Mouse (Mus musculus) adrenal gland, postnatal 25 days (tissue): ENCODE measurements around the gene Tuba4a. TPM values are rescaled to one million over a fixed set of nuclear protein-coding genes. Genes with fewer than 3 reads are reported as not detected.
"Not testable (repeated sequence)": the region's sequence is repeated elsewhere in the genome, so short reads cannot be mapped to it uniquely, and the experiment has no call there.

Source experiments
- DNase-seq: peaks from one replicate; pipeline ENCODE4 v3.0.0; 2021; ENCODE audit warnings: mixed read lengths
- total RNA-seq: library from RNA; stranded (reverse); gene quantifications from 2 replicates; pipeline ENCODE4 v1.2.3, GENCODE M21; 2021

The Tuba4a gene
- total RNA-seq, 1 experiment from 2014 or later = 16.3 TPM

GRCm38 (mm10) chr1:75236117-75237050, 16.7 kb upstream of the Tuba4a start, which contains the start of gene Dnajb2:
Gene Dnajb2, plus strand, starts transcription at chr1:75236406.
- DNase-seq = peak; percentile 91

GRCm38 (mm10) chr1:75234606-75235005, 14.9 kb upstream of the Tuba4a start:
- peak; percentile 64 for DNase-seq

- DNase-seq = not testable (repeated sequence)
Observed at GRCm38 (mm10) chr1:75232489-75232888, 12.8 kb upstream of the Tuba4a start.

DNA sequence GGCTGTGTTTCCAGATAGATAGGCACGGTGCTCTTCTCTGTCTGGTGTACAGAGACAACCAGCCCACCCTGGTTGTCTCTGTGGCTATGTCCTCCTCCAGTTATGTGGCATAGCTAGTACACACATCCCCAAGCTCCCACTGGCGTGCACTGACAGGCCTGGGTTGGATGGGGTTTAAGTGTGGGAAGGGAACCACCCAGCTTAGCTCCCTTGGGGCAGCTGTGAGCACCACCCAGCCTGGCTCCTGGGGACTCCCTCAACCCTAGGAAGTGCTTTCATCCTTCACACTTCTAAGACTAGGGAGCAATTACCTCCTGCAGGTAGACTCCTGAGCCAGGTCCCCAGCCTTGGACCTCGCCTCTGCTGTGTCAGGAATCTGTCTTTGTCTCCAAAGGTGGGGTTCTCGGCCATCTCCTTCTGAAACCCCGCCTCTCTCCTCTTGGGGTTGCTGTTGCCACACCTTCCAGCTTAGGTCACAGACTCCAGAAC, 12.0 kb upstream of the Tuba4a start, which contains the start of gene A630095N17Rik:
A630095N17Rik (minus strand) TSS at position 439 of the 489 bp plus-strand sequence.
- DNase-seq = no peak

DNA sequence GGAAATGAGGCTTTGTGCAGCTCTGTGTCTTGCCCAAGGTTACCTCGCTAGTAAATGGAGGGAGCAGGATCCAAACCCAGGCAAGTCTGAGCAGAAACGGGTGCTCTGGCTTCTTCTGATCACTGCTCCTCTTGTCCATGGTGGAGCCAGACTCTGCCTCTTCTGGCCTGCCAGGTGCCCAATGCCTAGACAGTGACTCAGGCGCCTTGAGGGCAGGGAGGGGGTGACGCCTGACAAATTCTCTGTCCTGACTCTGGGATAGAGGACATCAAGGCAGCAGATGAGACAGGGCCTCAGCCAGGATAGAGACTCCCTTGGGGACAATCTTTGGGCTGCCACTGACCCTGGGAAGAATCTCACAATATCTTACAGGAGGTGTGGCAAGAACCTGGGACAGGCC, 11.6 kb upstream of the Tuba4a start:
- no peak for DNase-seq

DNA sequence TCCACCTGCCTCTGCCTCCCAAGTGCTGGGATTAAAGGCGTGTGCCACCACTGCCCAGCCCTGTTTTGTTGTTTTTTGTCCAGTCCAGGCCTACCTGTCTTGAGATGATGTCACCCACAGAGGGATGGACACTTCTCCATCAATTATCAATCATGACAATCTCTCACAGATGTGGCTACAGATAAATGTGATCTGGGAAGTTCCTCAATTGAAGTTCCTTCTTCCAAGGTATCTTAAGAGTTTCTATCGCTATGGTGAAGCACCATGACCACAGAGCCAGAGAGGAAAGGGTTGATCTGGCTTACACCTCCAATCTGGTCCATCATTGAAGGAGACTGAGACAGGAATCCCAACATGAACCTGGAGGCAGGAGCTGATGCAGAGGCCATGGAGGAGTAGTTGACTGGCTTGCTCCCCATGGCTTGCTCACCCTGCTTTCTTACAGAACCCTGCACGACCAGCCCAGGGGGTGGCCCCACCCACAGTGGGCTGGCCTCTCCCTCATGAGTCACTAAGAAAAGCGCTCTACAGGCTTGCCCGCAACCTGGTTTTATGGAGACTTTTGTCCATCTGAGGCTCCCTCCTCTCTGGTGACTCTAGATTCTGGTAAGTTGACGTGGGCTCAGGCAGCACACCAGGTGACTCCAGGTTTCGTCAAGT, 10.8 kb upstream of the Tuba4a start:
- no peak for DNase-seq

GRCm38 (mm10) chr1:75229158-75229557, 9.5 kb upstream of the Tuba4a start:
- DNase-seq = no peak

GRCm38 (mm10) chr1:75227653-75228052, 8.0 kb upstream of the Tuba4a start:
- DNase-seq = no peak

GRCm38 (mm10) chr1:75226138-75226537, 6.5 kb upstream of the Tuba4a start:
- no peak for DNase-seq

DNA sequence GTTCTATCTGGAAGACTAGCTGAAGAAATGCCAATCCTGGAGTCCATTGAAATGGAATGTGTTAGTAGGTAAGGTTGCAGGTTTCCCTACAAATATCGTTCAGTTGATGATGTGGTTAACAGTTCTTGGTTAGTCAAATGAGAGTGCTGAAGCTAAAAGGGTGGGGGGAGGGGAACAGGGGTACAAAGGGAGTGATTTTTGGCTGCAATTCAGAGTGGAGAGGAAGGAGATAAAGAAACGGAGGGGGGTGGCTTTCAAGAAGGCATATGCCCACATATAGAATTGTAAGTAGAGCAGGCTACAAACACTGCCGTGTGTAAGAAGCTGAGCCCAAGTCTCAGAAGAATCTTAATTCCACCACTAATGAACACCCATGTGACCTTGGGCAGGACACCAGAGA, 5.8 kb upstream of the Tuba4a start:
- DNase-seq = no peak

- no peak for DNase-seq
Observed at GRCm38 (mm10) chr1:75223532-75223931, 3.9 kb upstream of the Tuba4a start.

GRCm38 (mm10) chr1:75222926-75223325, 3.3 kb upstream of the Tuba4a start:
- no peak for DNase-seq

- DNase-seq = no peak
Observed at GRCm38 (mm10) chr1:75221538-75221937, 1.9 kb upstream of the Tuba4a start.

DNA sequence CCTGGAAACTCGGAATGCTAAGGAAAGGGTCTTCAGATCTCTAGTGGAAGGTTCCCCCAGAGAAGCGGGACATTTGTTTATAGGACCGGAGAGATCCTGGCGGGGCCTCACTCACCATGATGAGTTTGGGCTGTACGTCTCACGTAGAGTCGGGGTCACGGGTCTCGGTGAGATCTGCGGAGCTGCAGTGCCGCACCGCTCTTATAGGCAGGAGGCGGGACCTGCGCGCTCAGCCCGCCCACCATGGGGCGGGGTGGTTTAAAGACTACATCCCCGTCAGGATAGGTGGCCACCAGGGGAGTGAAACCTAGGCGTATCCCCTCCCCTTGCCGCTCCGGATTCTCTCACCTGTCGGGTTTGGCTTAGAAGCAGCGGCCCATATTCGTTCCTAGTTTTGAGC, 587 bp downstream of the Tuba4a start:
- DNase-seq = peak; percentile 86

DNA sequence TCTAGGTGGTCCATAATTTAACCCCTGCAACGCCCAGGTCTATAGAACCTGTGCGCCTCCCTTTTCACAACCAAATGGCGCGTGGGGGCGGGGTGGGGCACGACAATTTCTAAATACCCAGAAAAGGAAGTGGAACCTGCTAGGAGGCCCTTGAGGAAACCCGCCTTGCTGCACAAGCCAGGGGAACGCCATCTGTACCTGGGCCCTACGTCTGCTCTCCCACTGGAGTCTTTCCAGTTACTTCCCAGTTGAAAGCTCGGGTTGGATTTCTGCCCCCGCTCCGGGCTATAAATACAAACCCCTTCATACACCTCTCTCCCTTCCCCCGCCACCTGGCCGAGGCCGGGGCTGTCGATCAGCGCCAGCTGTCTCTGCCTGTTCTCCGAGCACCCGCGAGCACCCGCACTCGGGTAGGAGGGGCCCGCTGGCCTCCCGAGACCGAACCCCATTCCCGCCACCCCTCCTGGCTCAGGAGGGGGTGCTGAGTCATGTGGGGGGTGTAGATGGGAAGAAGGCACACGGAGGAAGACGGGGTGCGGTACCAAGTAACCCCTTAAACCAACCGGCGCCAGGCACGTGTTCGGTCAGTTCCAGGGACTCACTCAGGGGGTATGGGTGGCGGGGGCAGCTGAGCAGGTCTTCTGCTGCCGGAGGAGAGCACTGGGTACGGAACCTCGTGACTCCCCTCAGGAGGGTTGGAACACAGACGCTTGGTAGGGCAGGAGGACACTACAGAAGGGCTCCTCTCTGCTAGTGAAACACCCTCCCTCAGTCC, 1.3 kb downstream of the Tuba4a start:
- DNase-seq = peak; percentile 52

- no peak for DNase-seq
Observed at GRCm38 (mm10) chr1:75217893-75218226, 1.8 kb downstream of the Tuba4a start.

DNA sequence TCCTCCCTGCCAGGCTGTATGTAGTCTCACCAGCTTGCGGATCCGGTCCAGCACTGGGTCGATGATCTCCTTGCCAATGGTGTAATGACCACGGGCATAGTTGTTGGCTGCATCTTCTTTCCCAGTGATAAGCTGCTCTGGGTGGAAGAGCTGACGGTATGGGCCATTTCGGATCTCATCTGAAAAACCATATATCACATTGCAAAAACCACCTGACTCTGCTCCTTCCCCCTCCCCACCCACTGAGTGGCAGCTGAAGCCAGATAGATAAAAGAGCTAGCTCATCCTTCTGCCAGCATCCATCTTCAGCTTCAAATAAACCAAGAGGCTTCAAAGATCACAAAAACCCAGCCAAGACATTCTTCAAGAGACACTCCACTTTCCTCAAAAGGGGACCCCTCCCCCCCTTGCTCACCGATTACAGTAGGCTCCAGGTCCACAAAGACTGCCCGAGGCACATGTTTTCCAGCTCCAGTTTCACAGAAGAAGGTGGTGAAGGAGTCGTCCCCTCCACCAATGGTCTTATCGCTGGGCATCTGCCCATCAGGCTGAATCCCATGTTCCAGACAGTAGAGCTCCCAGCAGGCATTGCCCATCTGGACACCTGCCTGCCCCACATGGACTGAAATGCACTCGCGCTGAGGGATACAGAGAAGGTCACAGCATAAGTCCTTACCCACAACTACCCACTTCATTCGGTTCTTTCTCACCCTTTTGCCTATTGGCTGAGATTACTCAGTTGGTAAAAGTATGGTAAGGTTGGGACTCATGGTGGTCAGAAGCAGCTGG, 2.7 kb downstream of the Tuba4a start:
- DNase-seq = no peak

- no peak for DNase-seq
Observed at GRCm38 (mm10) chr1:75215785-75216184, 3.9 kb downstream of the Tuba4a start.

GRCm38 (mm10) chr1:75214886-75215285, 4.8 kb downstream of the Tuba4a start:
- peak; percentile 28 for DNase-seq

GRCm38 (mm10) chr1:75214442-75214841, 5.2 kb downstream of the Tuba4a start:
- DNase-seq = no peak

GRCm38 (mm10) chr1:75213096-75213495, 6.6 kb downstream of the Tuba4a start:
- no peak for DNase-seq

GRCm38 (mm10) chr1:75212542-75212941, 7.1 kb downstream of the Tuba4a start:
- no peak for DNase-seq
